Mouse (Mus musculus): Measurements from ENCODE around the gene Dnajc1. TPM values are rescaled to one million over a fixed set of nuclear protein-coding genes. Genes with fewer than 3 reads are reported as not detected.

Gene Dnajc1
- 15.1 and 16.4 TPM in 2 replicates for total RNA-seq (2012; rRNA removed)

DNA sequence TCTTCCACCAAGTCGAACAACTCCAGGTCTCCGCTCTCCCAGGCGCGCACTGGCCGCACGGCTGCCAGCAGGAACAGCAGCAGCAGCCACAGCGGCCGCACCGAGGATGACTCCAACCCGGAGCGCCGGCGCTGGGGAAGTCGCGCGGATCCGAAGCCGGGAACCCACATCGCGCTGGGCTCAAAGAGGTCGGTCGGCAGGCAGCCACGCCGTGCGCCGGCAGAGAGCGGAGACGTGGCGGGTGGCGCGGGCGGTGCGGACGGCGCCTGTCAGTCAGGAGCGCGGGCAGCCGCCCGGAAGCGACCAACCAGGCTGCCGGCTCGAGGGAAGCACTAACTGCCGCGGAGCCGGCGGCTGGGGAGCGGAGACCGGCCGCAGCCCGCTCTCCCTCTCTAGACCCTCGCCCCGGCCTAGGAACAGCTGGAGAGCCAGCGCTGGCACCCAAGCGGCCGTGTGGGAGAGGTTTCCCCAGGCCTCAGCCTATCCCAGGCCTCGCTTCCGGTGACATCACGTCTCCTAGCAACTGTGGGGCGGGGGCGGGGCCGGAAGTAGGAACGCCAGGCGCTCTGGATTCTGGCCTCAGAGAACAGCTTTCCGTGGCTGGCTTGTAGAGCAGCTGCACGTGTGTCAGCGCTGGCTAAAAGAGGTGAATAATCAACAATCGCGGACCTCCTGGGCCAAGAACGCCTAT lies at the start of gene Dnajc1:
Gene Dnajc1, minus strand, starts transcription at position 500 of the 691 bp plus-strand sequence.
- Histone ChIP-seq H3K36me3 (ENCODE audit: control insufficient read depth, insufficient read depth, low read length, poor library complexity, severe bottlenecking) (no peaks in the 10 kb centered on the region), H3K9ac (ENCODE audit: insufficient read depth, low read depth, low read length, poor library complexity, severe bottlenecking) (peak within 1 kb of the TSS; percentile 80), H3K9me3 (ENCODE audit: control insufficient read depth, insufficient read depth, low read depth, low read length) (no peaks in the 10 kb centered on the region), H3K4me1 (ENCODE audit: control insufficient read depth in 2 of 2, insufficient read depth in 2 of 2, low read length in 2 of 2, poor library complexity in 1 of 2) (no peaks in the 10 kb centered on the region), H3K4me3 (ENCODE audit: insufficient read depth in 1 of 2, low read depth in 1 of 2, low read length in 2 of 2, poor library complexity in 1 of 2, severe bottlenecking in 1 of 2) (peak within 1 kb of the TSS; percentile 78 to 90), H3K27ac (ENCODE audit: insufficient read depth, low read depth, low read length, poor library complexity, severe bottlenecking) (peak within 1 kb of the TSS; percentile 15; the same call in 1 of the 2 replicates)
- TF ChIP-seq HCFC1 (IDR thresholded peaks at IDR 0.05; ENCODE audit: borderline replicate concordance, insufficient read depth, low read length) (0 out of 2 replicates have a peak, but pooled peaks have one; percentile 5), ZNF384 (IDR thresholded peaks at IDR 0.05; ENCODE audit: low read depth, low read length) (no peak), CHD2 (IDR thresholded peaks at IDR 0.05; ENCODE audit: low read depth, low read length) (no peak)
- peak; percentile 95 for DNase-seq (ENCODE audit: low read depth, low spot score)
- in situ Hi-C loops (cut with MboI; ENCODE audit: low sequenced_read_pairs in 2 of 2, unreplicated experiment in 2 of 2) = no loop called here

DNA sequence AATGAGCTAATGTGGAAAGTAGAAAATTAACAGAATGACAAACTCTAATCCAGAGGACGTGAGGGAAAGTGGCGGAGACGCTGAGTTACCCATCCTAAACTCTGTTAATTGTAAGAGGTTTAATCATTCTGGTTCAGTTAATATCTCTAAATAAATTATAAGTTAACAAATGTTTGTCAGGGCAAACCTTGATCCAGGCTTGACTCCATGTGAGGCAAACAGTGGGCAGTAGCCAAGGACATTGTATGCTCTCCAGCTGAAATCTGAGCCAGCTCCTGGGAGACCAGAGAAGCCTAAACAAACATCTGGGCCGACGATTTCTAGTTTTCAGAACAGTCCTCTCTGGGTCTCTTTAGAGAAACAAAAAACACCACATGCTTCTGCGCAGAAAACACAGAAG lies 49.2 kb upstream of the Dnajc1 start:
- Histone ChIP-seq H3K9ac (ENCODE audit: insufficient read depth, low read depth, low read length, poor library complexity, severe bottlenecking) (no peak overlapping the region), H3K4me1 (ENCODE audit: control insufficient read depth in 2 of 2, insufficient read depth in 2 of 2, low read length in 2 of 2, poor library complexity in 1 of 2) (no peaks in the 10 kb centered on the region), H3K36me3 (ENCODE audit: control insufficient read depth, insufficient read depth, low read length, poor library complexity, severe bottlenecking) (no peaks in the 10 kb centered on the region), H3K9me3 (ENCODE audit: control insufficient read depth, insufficient read depth, low read depth, low read length) (no peaks in the 10 kb centered on the region), H3K27ac (ENCODE audit: insufficient read depth, low read depth, low read length, poor library complexity, severe bottlenecking) (no peak overlapping the region), H3K4me3 (ENCODE audit: insufficient read depth in 1 of 2, low read depth in 1 of 2, low read length in 2 of 2, poor library complexity in 1 of 2, severe bottlenecking in 1 of 2) (no peak overlapping the region)
- DNase-seq (ENCODE audit: low read depth, low spot score) = no peak
- in situ Hi-C loops (cut with MboI; ENCODE audit: low sequenced_read_pairs in 2 of 2, unreplicated experiment in 2 of 2) = no loop called here
- no peak for TF ChIP-seq ZC3H11A (IDR thresholded peaks at IDR 0.05; ENCODE audit: borderline replicate concordance, low read depth, low read length)
- TF ChIP-seq MAFK (IDR thresholded peaks at IDR 0.05; ENCODE audit: insufficient read depth, low read depth, low read length) = no peak
- TF ChIP-seq CHD2 (IDR thresholded peaks at IDR 0.05; ENCODE audit: low read depth, low read length) = no peak
- TF ChIP-seq ZNF384 (IDR thresholded peaks at IDR 0.05; ENCODE audit: low read depth, low read length) = no peak
- TF ChIP-seq HCFC1 (IDR thresholded peaks at IDR 0.05; ENCODE audit: borderline replicate concordance, insufficient read depth, low read length) = no peak

DNA sequence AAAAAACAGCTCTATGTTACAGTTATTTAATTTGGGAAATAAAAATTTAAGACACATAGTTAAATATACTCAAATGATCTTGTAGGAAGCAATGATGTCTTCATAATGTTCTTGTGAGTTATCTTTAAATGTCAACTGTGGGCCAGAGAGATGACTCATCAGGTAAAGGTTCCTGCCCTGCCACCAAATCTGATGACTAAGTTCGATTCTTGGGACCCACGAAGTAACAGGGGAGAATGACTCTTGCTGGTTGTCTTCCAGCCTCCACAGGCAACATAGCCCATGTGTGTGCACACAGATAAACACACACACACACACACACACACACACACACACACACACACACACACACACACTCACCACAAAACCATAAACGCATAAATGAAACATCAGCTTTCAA lies 22.6 kb upstream of the Dnajc1 start:
- no peaks in the 10 kb centered on the region for H3K9me3 ChIP-seq (ENCODE audit: control insufficient read depth, insufficient read depth, low read depth, low read length)
- no peak overlapping the region for H3K4me3 ChIP-seq (ENCODE audit: insufficient read depth in 1 of 2, low read depth in 1 of 2, low read length in 2 of 2, poor library complexity in 1 of 2, severe bottlenecking in 1 of 2)
- TF ChIP-seq HCFC1 (IDR thresholded peaks at IDR 0.05; ENCODE audit: borderline replicate concordance, insufficient read depth, low read length) (no peak), MAFK (IDR thresholded peaks at IDR 0.05; ENCODE audit: insufficient read depth, low read depth, low read length) (no peak), ZNF384 (IDR thresholded peaks at IDR 0.05; ENCODE audit: low read depth, low read length) (no peak), ZC3H11A (IDR thresholded peaks at IDR 0.05; ENCODE audit: borderline replicate concordance, low read depth, low read length) (no peak), CHD2 (IDR thresholded peaks at IDR 0.05; ENCODE audit: low read depth, low read length) (no peak)
- no peak overlapping the region for H3K27ac ChIP-seq (ENCODE audit: insufficient read depth, low read depth, low read length, poor library complexity, severe bottlenecking)
- DNase-seq (ENCODE audit: low read depth, low spot score) = no peak
- no peaks in the 10 kb centered on the region for H3K4me1 ChIP-seq (ENCODE audit: control insufficient read depth in 2 of 2, insufficient read depth in 2 of 2, low read length in 2 of 2, poor library complexity in 1 of 2)
- in situ Hi-C loops (cut with MboI; ENCODE audit: low sequenced_read_pairs in 2 of 2, unreplicated experiment in 2 of 2) = no loop called here
- no peak overlapping the region for H3K9ac ChIP-seq (ENCODE audit: insufficient read depth, low read depth, low read length, poor library complexity, severe bottlenecking)
- no peaks in the 10 kb centered on the region for H3K36me3 ChIP-seq (ENCODE audit: control insufficient read depth, insufficient read depth, low read length, poor library complexity, severe bottlenecking)

DNA sequence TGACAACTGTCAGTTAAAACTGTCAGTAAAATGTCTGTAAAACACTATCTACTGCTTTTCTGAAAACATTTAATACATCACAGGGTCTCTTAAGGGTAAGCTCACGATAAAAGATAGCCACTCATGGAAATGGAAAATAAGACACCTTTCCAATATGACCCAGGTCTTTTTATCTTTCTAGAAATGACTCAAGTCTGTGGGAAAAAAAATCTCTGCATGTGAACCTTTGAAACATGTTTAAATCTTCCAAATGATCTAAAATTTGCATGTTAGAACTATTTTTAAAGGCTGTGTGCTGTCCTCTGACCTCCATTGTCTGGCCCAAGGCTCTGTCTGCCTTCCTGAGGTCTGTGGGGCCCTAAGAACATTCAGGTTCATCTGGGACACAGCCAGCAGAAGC lies 11.0 kb upstream of the Dnajc1 start:
- Histone ChIP-seq H3K4me3 (ENCODE audit: insufficient read depth in 1 of 2, low read depth in 1 of 2, low read length in 2 of 2, poor library complexity in 1 of 2, severe bottlenecking in 1 of 2) (no peak overlapping the region), H3K9me3 (ENCODE audit: control insufficient read depth, insufficient read depth, low read depth, low read length) (no peaks in the 10 kb centered on the region; the same call in 1 of the 2 replicates), H3K36me3 (ENCODE audit: control insufficient read depth, insufficient read depth, low read length, poor library complexity, severe bottlenecking) (no peaks in the 10 kb centered on the region), H3K4me1 (ENCODE audit: control insufficient read depth in 2 of 2, insufficient read depth in 2 of 2, low read length in 2 of 2, poor library complexity in 1 of 2) (no peaks in the 10 kb centered on the region), H3K9ac (ENCODE audit: insufficient read depth, low read depth, low read length, poor library complexity, severe bottlenecking) (no peak overlapping the region), H3K27ac (ENCODE audit: insufficient read depth, low read depth, low read length, poor library complexity, severe bottlenecking) (no peak overlapping the region)
- in situ Hi-C loops (cut with MboI; ENCODE audit: low sequenced_read_pairs in 2 of 2, unreplicated experiment in 2 of 2) = no loop called here
- TF ChIP-seq CHD2 (IDR thresholded peaks at IDR 0.05; ENCODE audit: low read depth, low read length) = no peak
- TF ChIP-seq ZNF384 (IDR thresholded peaks at IDR 0.05; ENCODE audit: low read depth, low read length) = no peak
- TF ChIP-seq MAFK (IDR thresholded peaks at IDR 0.05; ENCODE audit: insufficient read depth, low read depth, low read length) = no peak
- no peak for TF ChIP-seq ZC3H11A (IDR thresholded peaks at IDR 0.05; ENCODE audit: borderline replicate concordance, low read depth, low read length)
- no peak for TF ChIP-seq HCFC1 (IDR thresholded peaks at IDR 0.05; ENCODE audit: borderline replicate concordance, insufficient read depth, low read length)
- no peak for DNase-seq (ENCODE audit: low read depth, low spot score)

Data from ES-E14 (cell line).